Mouse (Mus musculus) limb, embryonic 11.5 days (tissue): Measurements from ENCODE around the gene Thrap3. TPM values are rescaled to one million over a fixed set of nuclear protein-coding genes. Genes with fewer than 3 reads are reported as not detected.
"Not testable (repeated sequence)": the region's sequence is repeated elsewhere in the genome, so short reads cannot be mapped to it uniquely, and the experiment has no call there.

ENCODE experiments used
- ATAC-seq: fragments of 200-750 bp; cut with Nextera tagmentation; 2 replicates; pipeline ENCODE4 v1.8.0; 2017; ENCODE audit warnings: low read depth; ENCODE audit not compliant: insufficient number of reproducible peaks, low FRiP score, low TSS enrichment
- DNase-seq: peaks from one replicate; pipeline ENCODE4 v3.0.0-alpha.2; 2015; ENCODE audit warnings: low spot score
- H3K27ac ChIP-seq: fragments of 300-500 bp; sonication (generic); replicated peaks from 2 replicates; pipeline ENCODE4 v1.5.1; 2014; ENCODE audit warnings: low read depth, mild to moderate bottlenecking, low read length
- H3K27me3 ChIP-seq: fragments of 300-500 bp; sonication (generic); 2 replicates; pipeline ENCODE4 v1.6.1; 2014; ENCODE audit warnings: mild to moderate bottlenecking, low read length, mixed read lengths; ENCODE audit not compliant: control insufficient read depth, insufficient read depth
- H3K36me3 ChIP-seq: fragments of 300-500 bp; sonication (generic); 2 replicates; pipeline ENCODE4 v1.6.1; 2014; ENCODE audit warnings: mild to moderate bottlenecking, low read length, moderate library complexity, mixed read lengths; ENCODE audit not compliant: control insufficient read depth, insufficient read depth
- H3K4me1 ChIP-seq: fragments of 300-500 bp; sonication (generic); 2 replicates; pipeline ENCODE4 v1.6.1; 2014; ENCODE audit warnings: low read length, mixed read lengths; ENCODE audit not compliant: control insufficient read depth, insufficient read depth
- H3K4me2 ChIP-seq: fragments of 300-500 bp; sonication (generic); 2 replicates; pipeline ENCODE4 v1.6.1; 2014; ENCODE audit warnings: low read depth, mild to moderate bottlenecking, moderate library complexity; ENCODE audit not compliant: severe bottlenecking
- H3K4me3 ChIP-seq: fragments of 300-500 bp; sonication (generic); 2 replicates; pipeline ENCODE4 v1.5.1; 2014; ENCODE audit warnings: low read depth, low read length
- H3K9ac ChIP-seq: fragments of 300-500 bp; sonication (generic); 2 replicates; pipeline ENCODE4 v1.6.1; 2014; ENCODE audit warnings: mild to moderate bottlenecking, low read length
- H3K9me3 ChIP-seq: fragments of 300-500 bp; sonication (generic); 2 replicates; pipeline ENCODE4 v1.6.1; 2016; ENCODE audit warnings: low read length; ENCODE audit not compliant: control insufficient read depth
- WGBS: fragments of 180-500 bp; shearing (Covaris S2); extraction: QIAGEN DNeasy Blood & Tissue Kit; methylation state at CpG from one replicate; pipeline ENCODE4 v1.1.7; 2014; 5-methylcytosine and 5-hydroxymethylcytosine counted together
- polyA plus RNA-seq: library from polyadenylated mRNA; unstranded; fragments of >200 nt; fragmentation: Nextera tagmentation; extraction: Ambion mirVana; gene quantifications from 2 replicates; pipeline ENCODE4 v1.2.1, GENCODE M21; 2014

The Thrap3 gene
- polyA plus RNA-seq, 1 experiment from 2014 or later, result 247 TPM

DNA sequence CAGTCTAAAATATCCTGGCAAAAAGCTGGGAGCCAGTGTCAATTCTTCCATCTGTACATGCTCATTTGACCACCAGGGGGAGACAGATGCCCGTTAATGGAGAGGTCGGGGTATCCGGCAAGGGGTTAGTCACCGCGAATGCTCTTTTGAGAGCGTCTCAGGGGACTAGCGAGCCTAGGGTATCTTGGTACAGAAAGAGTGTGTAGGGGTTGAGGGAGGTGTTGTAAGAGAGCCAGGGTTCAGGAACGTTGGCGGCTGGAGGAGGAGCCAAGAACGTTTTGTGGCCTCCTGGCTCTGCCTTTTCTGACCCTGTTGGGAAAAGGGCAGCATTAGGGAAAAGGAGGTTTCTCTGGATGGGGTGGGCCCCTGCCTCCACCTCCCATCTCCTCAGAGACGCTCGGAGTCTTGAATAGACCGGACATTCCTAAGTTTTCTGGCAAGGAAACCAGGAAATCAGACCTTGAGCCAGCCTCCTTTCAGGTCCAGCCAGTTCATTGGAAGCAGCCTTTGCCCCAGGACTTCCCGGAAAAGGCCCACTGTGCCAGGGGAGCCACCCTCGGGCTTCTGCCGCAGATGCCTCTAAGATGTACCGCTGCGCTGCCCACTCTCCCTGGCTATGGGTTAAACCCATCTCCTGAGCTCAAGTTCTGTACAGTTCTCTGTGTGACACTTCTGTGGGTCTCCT, 24.7 kb upstream of the Thrap3 start:
- ATAC-seq, result peak; percentile 52
- Histone ChIP-seq H3K9ac (no peak overlapping the region), H3K27me3 (no peaks in the 10 kb centered on the region), H3K4me1 (peaks cover 2% of the 10 kb centered on the region; the same call in 1 of the 2 replicates), H3K4me3 (no peak overlapping the region), H3K36me3 (peaks cover 5% of the 10 kb centered on the region), H3K9me3 (no peaks in the 10 kb centered on the region), H3K4me2 (peak overlapping the region; percentile 37; the same call in 1 of the 2 replicates), H3K27ac (no peak overlapping the region)
- WGBS, result 10% methylated on average over 18 of the region's 18 CpGs
- peak; percentile 93 for DNase-seq

DNA sequence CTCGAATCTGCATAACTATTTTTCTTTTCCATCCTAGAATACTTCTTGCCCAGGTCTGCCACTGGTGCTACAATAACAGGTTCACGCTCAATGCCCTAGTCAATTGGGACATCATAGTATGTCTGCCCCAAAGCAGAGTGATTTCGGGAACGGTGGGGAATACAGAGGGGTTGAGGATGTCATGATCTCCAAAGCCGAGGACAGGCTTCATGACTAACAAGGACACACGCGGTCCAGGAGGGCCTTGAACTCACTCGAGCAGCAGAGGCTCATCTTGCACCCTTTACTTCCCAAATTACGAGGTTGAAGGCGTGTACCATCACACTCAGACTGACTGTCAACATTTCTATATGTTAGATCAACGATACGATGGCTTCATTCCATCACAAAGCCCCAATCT, 24.1 kb upstream of the Thrap3 start:
- ATAC-seq, result peak; percentile 24; the same call in 1 of the 2 replicates
- Histone ChIP-seq H3K4me3 (no peak overlapping the region), H3K9ac (no peak overlapping the region), H3K36me3 (peaks cover 2% of the 10 kb centered on the region; the same call in 1 of the 2 replicates), H3K27ac (no peak overlapping the region), H3K4me1 (peaks cover 2% of the 10 kb centered on the region; the same call in 1 of the 2 replicates), H3K27me3 (no peaks in the 10 kb centered on the region), H3K9me3 (no peaks in the 10 kb centered on the region), H3K4me2 (no peak overlapping the region)
- 60% methylated on average over 12 of the region's 12 CpGs for WGBS
- DNase-seq, result no peak

GRCm38 (mm10) chr4:126222631-126223030, 20.1 kb upstream of the Thrap3 start:
- DNase-seq, result no peak
- WGBS, result 83% methylated on average over 11 of the region's 11 CpGs

GRCm38 (mm10) chr4:126220045-126220444, 17.5 kb upstream of the Thrap3 start:
- no peaks in the 10 kb centered on the region for H3K36me3 ChIP-seq
- no peak overlapping the region for H3K4me3 ChIP-seq
- no peaks in the 10 kb centered on the region for H3K27me3 ChIP-seq
- H3K4me2 ChIP-seq, result no peak overlapping the region
- H3K4me1 ChIP-seq, result no peaks in the 10 kb centered on the region
- no peak for DNase-seq
- ATAC-seq, result no peak
- 93% methylated on average over 10 of the region's 10 CpGs for WGBS
- H3K9me3 ChIP-seq, result no peaks in the 10 kb centered on the region
- H3K27ac ChIP-seq, result no peak overlapping the region
- H3K9ac ChIP-seq, result no peak overlapping the region

More at GRCm38 (mm10) chr4:126222631-126223030, 20.1 kb upstream of the Thrap3 start:
- Histone ChIP-seq H3K27ac (no peak overlapping the region), H3K4me3 (no peak overlapping the region), H3K36me3 (no peaks in the 10 kb centered on the region), H3K4me1 (peaks cover 2% of the 10 kb centered on the region; the same call in 1 of the 2 replicates), H3K9me3 (no peaks in the 10 kb centered on the region), H3K9ac (no peak overlapping the region), H3K4me2 (no peak overlapping the region), H3K27me3 (no peaks in the 10 kb centered on the region)
- no peak for ATAC-seq

- ATAC-seq, H3K27ac ChIP-seq, H3K9ac ChIP-seq, H3K9me3 ChIP-seq, H3K4me2 ChIP-seq, H3K36me3 ChIP-seq, H3K27me3 ChIP-seq, H3K4me3 ChIP-seq, DNase-seq, H3K4me1 ChIP-seq: not testable (repeated sequence)
- 70% methylated on average over 3 of the region's 3 CpGs for WGBS
These were observed 17.0 kb upstream of the Thrap3 start for GRCm38 (mm10) chr4:126219540-126219939.

DNA sequence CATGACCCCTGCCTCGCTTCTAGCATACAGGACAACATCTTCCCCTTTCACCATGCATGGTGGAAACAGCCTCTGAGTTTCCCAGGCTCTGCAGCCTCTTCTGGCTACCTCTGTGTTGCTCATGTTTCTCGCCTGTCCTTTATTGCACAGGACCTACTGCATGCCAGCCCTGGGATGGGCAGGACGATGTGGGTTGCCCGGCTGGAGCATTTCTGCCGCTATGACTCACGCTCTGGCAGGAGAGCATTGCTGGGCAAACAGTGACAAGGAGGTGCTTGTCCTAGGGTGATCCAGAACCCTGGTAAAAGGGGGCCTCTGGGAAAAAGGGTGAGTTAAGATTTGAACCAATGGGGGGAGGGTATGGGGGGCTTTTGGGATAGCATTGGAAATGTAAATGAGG, 15.2 kb upstream of the Thrap3 start:
- no peak for ATAC-seq
- WGBS, result 89% methylated on average over 6 of the region's 6 CpGs

GRCm38 (mm10) chr4:126207081-126207480, 4.5 kb upstream of the Thrap3 start:
- no peak overlapping the region for H3K27ac ChIP-seq
- H3K4me3 ChIP-seq, result no peak overlapping the region
- WGBS, result 64% methylated on average over 6 of the region's 6 CpGs
- no peaks in the 10 kb centered on the region for H3K9me3 ChIP-seq
- no peaks in the 10 kb centered on the region for H3K36me3 ChIP-seq
- H3K4me1 ChIP-seq, result peaks cover 4% of the 10 kb centered on the region; the same call in 1 of the 2 replicates
- H3K27me3 ChIP-seq, result no peaks in the 10 kb centered on the region
- ATAC-seq (no peak), DNase-seq (no peak)
- H3K4me2 ChIP-seq, result no peak overlapping the region
- no peak overlapping the region for H3K9ac ChIP-seq

More for the DNA sequence above, 15.2 kb upstream of the Thrap3 start:
- Histone ChIP-seq H3K9me3 (no peaks in the 10 kb centered on the region), H3K4me2 (no peak overlapping the region), H3K27me3 (no peaks in the 10 kb centered on the region), H3K4me1 (no peaks in the 10 kb centered on the region), H3K36me3 (no peaks in the 10 kb centered on the region), H3K27ac (no peak overlapping the region), H3K4me3 (no peak overlapping the region), H3K9ac (no peak overlapping the region)
- no peak for DNase-seq

- 74% methylated on average over 1 of the region's 1 CpGs for WGBS
- no peak for ATAC-seq
These were observed 2.8 kb upstream of the Thrap3 start for GRCm38 (mm10) chr4:126205386-126205785.

More at GRCm38 (mm10) chr4:126205386-126205785, 2.8 kb upstream of the Thrap3 start:
- no peak overlapping the region for H3K9ac ChIP-seq
- H3K27me3 ChIP-seq, result no peaks in the 10 kb centered on the region
- H3K36me3 ChIP-seq, result no peaks in the 10 kb centered on the region
- peaks cover 10% of the 10 kb centered on the region for H3K4me1 ChIP-seq
- no peaks in the 10 kb centered on the region for H3K9me3 ChIP-seq
- H3K27ac ChIP-seq, result no peak overlapping the region
- H3K4me2 ChIP-seq, result no peak overlapping the region
- no peak for DNase-seq
- no peak overlapping the region for H3K4me3 ChIP-seq
